In the genomic region with DNA sequence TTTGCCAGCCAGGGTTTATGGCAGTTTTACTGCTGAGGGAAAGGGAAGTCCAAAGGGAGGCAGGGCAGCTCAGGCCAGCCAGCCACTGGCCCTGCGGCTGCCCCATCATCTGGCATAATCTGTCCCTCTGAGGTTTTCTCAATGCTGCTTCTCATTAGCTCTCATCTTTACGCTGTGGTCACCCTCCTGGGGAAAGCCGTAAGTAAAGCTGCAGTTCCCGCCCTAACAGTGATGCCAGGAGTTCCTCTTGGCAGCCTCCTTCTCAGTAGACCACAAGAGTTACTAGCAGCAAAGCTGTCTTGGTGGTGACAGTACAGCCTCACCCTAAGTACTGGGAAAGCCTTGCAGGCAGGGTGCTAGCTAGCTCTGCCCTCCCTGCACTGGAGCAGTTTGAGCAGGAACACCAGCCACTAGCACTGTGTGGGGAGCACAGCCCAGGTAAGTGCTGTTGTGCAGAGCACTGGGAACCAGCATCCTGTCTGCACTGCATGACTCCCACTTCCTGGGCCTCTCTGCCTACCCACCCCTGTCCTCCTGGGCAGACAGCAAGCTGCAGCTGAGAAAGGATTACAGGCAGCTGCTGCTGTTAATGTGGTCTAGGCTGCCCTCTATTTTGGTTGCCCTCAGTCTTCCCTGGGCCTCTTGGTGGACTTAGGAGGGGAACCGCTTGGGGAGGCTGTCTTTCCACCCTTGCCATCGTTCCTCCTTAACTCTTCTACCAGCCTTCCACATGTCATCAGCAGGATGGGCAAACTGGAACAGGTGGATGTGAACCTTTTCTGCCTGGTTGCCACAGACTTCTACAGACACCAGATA, we compare ENCODE assay signal across 13 mouse cellular contexts. TPM values are rescaled to one million over a fixed set of nuclear protein-coding genes. Genes with fewer than 3 reads are reported as not detected.
A peak's percentile ranks its signal among the peaks of the same experiment; 100 is the strongest.
DNase-seq lines count a peak whose midpoint lies in the region; ATAC-seq and TF ChIP-seq lines count a peak whose summit lies in the region.
"Had no signal": no experiment of that assay in that cellular context is flagged by ENCODE, and none has a peak within 500 bp of the region (broad histone marks: within the 10 kb centered on the region; RNA-seq: fewer than 3 reads in every experiment).

A gene (plus strand): TSS at position 103 of the 816 bp plus-strand sequence.

- intact Hi-C loops in heart, postnatal 14 days (cut with DNase I), result no loop called here

- no peak within 1 kb of the TSS for H3K4me3 ChIP-seq in heart, embryonic 14.5 days (ENCODE audit: control insufficient read depth in 1 of 2, insufficient read depth in 1 of 2, low read depth in 1 of 2, low read length in 2 of 2)
- H3K4me3 ChIP-seq in lung, postnatal 0 days (ENCODE audit: low read depth, low read length), result no peak within 1 kb of the TSS
- H3K4me3 ChIP-seq: erythroblast, embryonic 14.5 days had no signal

- TF ChIP-seq CTCF in lung, postnatal 0 days (IDR thresholded peaks at IDR 0.05), result no peak

- H3K27me3 ChIP-seq in heart, embryonic 14.5 days (ENCODE audit: control insufficient read depth, insufficient read depth, low read length), result no peaks in the 10 kb centered on the region
- no peaks in the 10 kb centered on the region for H3K27me3 ChIP-seq in lung, postnatal 0 days (replicated peaks; ENCODE audit: insufficient read depth, low read length)

- peak within 1 kb of the TSS; percentile 9 to 25; a peak in 2 of 4 replicates for H3K27ac ChIP-seq in heart, embryonic 14.5 days (replicated peaks in 1 of 2; ENCODE audit: control insufficient read depth in 1 of 2, insufficient read depth in 1 of 2, low read depth in 2 of 2, low read length in 2 of 2)
- H3K27ac ChIP-seq in lung, postnatal 0 days (ENCODE audit: low read length), result peak within 1 kb of the TSS; percentile 17

- H3K4me2 ChIP-seq in heart, embryonic 14.5 days (ENCODE audit: low read length), result no peak within 1 kb of the TSS
- H3K4me2 ChIP-seq in lung, postnatal 0 days (replicated peaks; ENCODE audit: low read depth, low read length), result no peak within 1 kb of the TSS

- H3K36me3 ChIP-seq in heart, embryonic 14.5 days (ENCODE audit: control insufficient read depth, insufficient read depth, low read length), result peaks cover 70% of the 10 kb centered on the region
- H3K36me3 ChIP-seq in lung, postnatal 0 days (ENCODE audit: insufficient read depth, low read length), result peaks cover 32% of the 10 kb centered on the region

- peaks cover 3 to 7% of the 10 kb centered on the region in 2 experiments; a peak in 2 of 4 replicates for H3K4me1 ChIP-seq in heart, embryonic 14.5 days (ENCODE audit: control insufficient read depth in 2 of 2, insufficient read depth in 2 of 2, low read length in 2 of 2)
- H3K4me1 ChIP-seq in lung, postnatal 0 days (ENCODE audit: insufficient read depth, low read depth, low read length), result peaks cover 8% of the 10 kb centered on the region; the same call in 1 of the 2 replicates

- no peak; the same call in 1 of the 2 replicates for ATAC-seq in heart, embryonic 14.5 days (ENCODE audit: insufficient number of reproducible peaks, insufficient read depth, low FRiP score, low read depth)
- no peak for ATAC-seq in lung, postnatal 0 days
- peak; percentile 31; the same call in 1 of the 2 replicates for ATAC-seq in megakaryocyte, adult 5-6 weeks (ENCODE audit: poor library complexity, severe bottlenecking)

- WGBS in heart, embryonic 14.5 days, result 87% methylated on average over 6 of the region's 6 CpGs
- 71% methylated on average over 6 of the region's 6 CpGs for WGBS in lung, postnatal 0 days

- no peak for TF ChIP-seq EP300 in lung, postnatal 0 days (IDR thresholded peaks at IDR 0.05)

- no peak for DNase-seq in heart, postnatal 14 days
- no peak for DNase-seq in lung, postnatal 0 days (ENCODE audit: low spot score)
- DNase-seq in lung, postnatal 10 days, result no peak
- DNase-seq in thymus, postnatal 25 days, result peak; percentile 65
- no peak for DNase-seq in testis, postnatal 10 days (ENCODE audit: low spot score)
- no peak for DNase-seq in MN1 (ENCODE audit: low spot score)
- DNase-seq: adrenal gland, postnatal 10 days; cerebellum, adult 2 months; kidney, postnatal 10 days; lung, postnatal 14 days had no signal

- H3K9ac ChIP-seq in heart, embryonic 14.5 days (ENCODE audit: low read length), result no peak within 1 kb of the TSS
- no peak within 1 kb of the TSS for H3K9ac ChIP-seq in lung, postnatal 0 days (replicated peaks; ENCODE audit: low read depth)

- H3K9me3 ChIP-seq in heart, embryonic 14.5 days (ENCODE audit: control insufficient read depth, low read length), result no peaks in the 10 kb centered on the region
- H3K9me3 ChIP-seq in lung, postnatal 0 days (ENCODE audit: low read length), result no peaks in the 10 kb centered on the region

RNA-seq across cellular contexts. Expression of the gene that starts here (rescaled TPM):
- polyA plus RNA-seq in heart, embryonic 14.5 days (2014; fragmentation: Nextera tagmentation; extraction: Ambion mirVana), result 0.42 and 0.73 TPM in 2 replicates
- total RNA-seq in heart, postnatal 14 days (2021), result under 1 TPM; 0.34 to 0.65 TPM
- polyA plus RNA-seq in lung, postnatal 0 days (2015; fragmentation: Nextera tagmentation; extraction: Ambion mirVana), result 0.50 and 0.73 TPM in 2 replicates
- total RNA-seq in megakaryocyte, adult 5-6 weeks (2015), result 0.80 and 1.2 TPM in 2 replicates
- total RNA-seq in megakaryocyte, adult 5-6 weeks (2017), result 0.44 TPM in 1 of 2 replicates, not detected in the other
